Mouse (Mus musculus): Measurements from ENCODE around the gene Leo1.

GRCm38 (mm10) chr9:75455684-75456083 lies 14.4 kb downstream of the Leo1 start:
- TF ChIP-seq POLR2A (IDR thresholded peaks at IDR 0.05; ENCODE audit: control insufficient read depth, extremely low read depth, insufficient read depth, low read length, poor library complexity), result no peak
- no peak for TF ChIP-seq CTCF (IDR thresholded peaks at IDR 0.05; ENCODE audit: borderline replicate concordance, control insufficient read depth, extremely low read depth, insufficient read depth, low read length, poor library complexity)
